Mouse (Mus musculus) urinary bladder, adult 18-20 months (tissue): ENCODE measurements at regions not wholly inside any gene's neighbourhood (a gene's known extent, or its start where the extent isn't known, plus 50 kb on each side); places are given as distances from the start of the nearest gene placed in this dataset.

Experiments used
- DNase-seq, 2 experiments: peaks; one replicate each; pipeline ENCODE4 v3.0.0; 2022; ENCODE audit warnings: low spot score in 2 of 2, mixed read lengths in 2 of 2

DNA sequence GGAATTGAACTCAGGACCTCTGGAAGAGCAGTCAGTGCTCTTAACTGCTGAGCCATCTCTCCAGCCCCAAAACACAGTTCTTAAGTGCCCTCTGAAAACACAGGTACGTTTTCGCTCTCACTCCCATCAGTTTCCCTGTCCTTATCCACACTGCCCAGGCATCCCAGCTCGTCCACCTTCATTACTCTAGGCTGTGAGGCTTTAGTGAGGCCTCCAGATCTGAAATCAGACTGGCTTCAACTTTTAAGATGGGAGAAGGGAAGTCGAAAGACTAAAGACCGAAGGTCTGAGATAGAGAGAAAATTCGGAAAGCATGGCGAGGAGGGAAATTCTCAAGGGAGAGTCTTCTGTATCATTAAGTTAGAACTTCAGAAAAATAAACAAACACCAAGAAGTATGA is 54.8 kb upstream of the Tet2 start:
- DNase-seq: no peak

DNA sequence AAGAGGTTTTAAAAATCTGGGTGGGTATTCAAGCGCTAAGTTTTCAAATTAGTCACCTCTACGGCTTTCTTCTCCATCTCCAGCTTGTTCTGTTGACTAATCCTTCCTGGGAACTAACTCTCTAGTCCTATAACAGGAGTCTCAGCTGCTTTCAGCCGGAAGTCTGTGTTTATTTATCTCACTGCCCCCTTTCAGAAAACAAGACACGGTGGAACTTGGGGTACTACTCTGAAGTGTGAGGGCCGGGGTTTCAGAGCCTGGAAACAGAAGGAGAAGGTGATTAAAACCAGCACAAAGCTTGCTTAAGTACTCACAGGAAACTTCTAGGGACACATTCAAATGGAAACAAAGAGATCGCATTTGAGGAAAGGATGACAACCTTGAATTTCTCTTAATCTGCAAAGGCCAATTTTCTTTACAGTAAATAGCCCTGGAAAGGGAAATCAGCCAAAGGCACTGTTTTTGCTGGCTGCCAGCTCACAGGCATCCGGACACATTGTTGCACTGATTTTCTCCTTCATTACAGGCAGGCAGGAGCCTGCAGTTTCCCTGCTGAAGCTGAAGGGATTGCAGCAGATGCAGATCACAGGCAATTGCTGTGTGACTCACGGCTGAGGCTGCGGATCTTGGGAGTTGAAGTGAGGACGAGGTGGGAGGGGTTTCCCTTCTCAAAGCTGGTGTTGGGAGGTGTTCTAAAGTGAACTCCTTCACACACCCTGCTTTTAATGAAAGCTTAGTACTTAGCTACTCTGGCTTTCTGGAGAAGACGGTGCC is 55.7 kb upstream of the Tet2 start:
- peak; percentile 44 to 69 for DNase-seq

DNA sequence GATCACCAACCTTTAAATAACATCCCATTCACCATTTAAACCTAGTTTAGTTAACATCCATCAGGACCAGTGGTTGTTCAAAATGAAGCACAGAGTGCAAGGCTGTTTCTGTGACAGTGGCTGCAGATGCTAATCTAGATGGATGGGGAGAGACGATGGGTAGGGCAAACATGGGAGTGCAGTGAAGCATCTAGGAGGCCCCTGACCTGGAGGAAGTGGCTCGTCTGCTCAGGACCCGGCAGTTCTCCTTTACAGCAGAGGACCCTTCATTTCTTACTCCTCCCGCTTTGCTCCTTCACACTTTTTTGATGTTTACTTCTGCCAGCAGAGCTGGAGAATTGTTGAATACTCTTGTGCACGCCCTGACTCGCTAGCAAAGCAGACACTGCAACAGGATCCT is 60.5 kb upstream of the Tet2 start:
- no peak for DNase-seq

DNA sequence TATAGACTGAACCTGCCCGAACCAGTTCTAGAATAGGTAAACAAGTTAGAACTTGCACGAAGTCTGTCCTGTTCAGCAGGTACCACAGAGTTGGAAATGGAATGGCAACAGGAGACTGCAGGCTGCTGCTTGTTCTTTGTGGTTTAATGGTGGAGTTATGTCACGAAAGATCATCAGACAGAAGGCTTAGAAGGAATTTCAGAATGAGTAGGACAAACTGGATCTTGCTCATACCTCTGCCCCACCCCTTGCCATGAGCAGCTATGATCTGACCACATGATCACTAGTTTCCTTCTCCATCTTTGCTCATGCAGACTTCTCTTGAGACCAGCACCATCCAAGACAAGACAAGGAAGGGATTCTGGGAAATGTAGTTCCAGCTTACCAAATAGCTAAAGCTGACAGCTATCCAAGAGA is 63.9 kb upstream of the Tet2 start:
- DNase-seq: peak in 1 of 2 experiments; percentile 47

DNA sequence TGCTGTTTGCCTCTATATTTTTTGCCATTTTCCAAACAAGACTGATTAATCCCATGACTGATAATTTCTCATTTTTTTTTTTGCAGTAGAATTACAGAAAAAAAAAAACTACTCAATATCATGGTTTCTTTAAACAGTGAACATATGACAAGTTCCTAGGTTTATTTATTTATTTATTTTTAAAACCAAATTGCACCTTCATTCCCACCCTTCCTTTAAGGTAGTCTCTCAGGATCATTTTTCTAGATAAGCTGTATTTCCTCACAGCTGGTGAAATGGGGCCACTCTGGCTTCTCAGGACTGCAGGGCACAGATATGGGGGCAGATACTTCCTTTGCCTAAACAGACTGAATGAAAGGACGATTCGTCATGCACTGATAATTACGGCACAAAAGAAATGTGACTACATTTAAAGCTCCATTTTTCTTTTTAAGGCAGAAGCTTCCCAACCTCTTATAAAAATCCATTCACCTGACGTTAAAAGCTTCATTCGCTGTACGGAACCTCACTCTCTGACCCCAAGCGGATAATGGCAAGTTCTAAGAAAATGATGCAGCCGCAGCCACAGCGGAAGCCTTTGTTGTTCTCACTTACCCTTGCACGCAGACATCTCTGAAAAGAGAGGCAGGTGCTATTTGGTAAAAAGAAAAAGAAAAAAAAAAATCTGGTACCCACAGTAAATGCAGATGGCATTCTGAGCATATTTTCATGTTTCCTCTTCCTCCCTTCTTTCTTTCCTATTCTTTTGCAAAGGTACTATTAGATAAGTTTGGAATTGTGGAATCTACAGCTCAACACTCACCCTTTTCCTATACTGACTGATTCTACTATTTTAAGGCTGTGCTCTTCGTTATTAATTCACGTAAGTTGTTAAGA is 69.1 kb upstream of the Tet2 start:
- DNase-seq: no peak

DNA sequence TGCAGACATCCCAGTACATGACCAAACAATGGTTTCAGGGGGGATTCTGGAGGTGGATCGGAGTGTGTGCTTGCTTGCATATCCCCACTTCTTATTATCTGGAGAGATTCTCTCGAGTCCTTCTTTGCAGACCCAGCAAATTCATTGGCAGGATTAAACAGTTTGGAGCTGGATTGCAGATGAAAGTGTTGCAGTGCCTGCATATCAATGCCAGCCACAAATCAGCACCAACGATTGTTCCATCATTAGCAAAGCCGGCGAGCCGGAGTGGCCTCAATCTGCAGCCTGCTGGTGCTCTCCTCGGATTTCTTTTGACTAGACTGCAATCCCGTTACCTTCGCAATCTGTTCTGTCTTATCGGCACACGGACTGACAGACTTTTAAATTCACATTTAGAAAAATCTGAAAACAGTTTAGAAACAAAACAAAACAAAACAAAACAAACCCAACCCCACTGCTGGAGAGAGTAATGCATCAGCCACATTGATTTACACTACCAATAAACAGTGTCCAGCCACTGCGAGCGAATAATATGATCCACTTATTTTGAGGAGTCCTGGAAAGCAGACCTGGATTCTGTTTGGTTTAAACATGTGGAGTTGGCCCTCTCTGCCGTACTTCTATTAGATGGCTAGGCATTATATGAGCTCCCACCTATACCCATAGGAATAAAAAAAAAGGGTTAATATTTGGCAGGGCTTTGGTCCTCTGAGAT is 69.9 kb upstream of the Tet2 start:
- no peak for DNase-seq

DNA sequence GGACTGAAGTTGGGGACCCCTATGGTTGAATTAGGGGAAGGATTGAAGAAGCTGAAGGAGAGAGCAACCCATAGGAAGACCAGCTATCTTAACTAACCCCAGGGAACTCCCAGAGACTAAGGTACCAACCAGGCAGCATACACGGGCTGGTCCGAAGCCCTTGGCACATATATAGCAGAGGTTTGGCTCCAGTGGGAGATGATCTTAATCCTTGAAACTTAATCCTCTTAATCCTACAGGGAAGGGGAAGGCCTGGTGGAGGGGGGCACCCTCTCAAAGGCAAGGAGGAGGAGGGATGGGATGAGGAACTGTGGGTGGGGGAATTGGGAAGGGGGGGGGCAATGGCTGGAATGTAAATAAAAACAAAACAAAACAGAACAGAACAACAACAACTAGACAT is 72.1 kb upstream of the Tet2 start:
- no peak for DNase-seq

DNA sequence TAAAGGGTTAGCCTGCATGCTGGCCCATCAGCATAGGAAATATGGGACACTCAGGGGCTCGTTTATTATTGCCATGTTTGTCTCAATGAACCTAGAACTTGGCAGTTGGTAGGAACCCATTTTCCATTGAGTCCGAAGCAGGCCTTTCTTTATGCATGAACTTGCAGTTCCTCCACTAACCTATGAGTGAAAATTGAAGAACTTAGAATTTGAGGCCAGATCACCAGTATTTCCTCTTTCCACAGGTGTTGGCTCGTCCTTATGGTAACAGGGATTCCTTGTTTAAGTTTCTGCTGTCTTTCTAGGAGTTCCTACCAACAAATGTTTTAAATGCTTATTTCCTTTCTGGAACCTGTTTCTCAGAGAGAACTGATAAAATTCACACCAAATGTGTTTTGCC is 73.6 kb upstream of the Tet2 start:
- DNase-seq: no peak

DNA sequence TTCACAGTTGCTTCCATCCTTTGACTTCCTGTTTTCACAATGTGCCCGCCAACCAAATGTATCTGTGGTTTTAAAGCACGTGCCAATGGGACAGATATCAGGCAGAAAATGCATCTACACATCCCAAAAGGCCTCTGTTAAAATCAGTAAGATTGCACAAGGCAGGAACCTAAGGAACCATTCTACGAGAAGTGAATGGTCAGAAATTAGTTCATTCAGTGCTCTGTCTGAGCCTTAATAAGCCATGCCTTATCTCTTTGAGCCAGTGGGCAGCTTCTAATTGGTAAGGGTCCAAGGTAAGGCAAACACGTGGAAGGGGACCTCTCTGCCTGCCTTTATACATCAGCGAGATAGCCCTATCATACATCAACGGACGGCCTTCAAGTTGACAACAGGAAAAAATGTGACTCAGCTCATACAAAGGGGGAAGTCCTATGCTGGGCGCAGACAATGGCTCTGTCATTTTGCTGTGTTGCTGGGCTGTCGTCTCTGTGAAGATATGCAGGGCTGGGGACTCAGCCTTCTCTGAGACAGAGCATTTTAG is 78.3 kb upstream of the Tet2 start:
- DNase-seq: no peak

DNA sequence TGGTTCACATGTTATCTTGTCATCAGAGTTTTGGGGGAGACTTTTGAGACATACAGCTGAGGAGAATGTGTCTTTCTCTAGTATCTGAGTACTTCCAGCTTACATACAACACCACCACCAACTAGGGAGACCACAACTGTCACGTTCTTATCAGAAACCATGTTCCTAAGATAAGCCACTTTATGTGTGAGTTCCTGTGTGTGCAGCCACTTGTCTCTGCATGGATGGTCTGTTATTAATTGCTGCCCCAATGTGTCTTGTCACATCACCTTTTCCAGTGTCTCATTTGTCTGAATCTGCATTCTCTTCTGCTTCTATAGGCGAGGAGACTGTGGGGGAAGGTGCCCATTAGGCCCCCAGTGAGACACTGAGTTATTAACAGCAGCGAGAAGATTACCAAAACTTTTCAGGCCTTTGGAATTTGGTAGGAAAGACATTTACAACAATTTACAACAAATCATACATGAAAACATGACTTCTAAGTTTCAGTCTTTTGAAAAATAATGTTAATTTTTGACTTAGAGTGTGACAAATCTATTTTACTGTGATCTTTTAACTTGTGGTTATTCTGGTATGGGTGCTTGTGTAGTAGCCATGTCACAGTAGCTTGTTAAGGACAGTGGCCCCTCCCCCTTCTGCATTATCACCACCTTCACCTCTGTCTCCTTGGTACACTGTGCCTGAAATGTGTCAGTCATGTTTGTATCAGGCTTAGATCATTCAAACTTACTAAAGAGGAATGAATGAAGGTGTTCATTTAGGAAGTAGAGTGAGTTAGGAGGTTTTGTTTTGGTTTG is 79.3 kb upstream of the Tet2 start:
- no peak for DNase-seq

DNA sequence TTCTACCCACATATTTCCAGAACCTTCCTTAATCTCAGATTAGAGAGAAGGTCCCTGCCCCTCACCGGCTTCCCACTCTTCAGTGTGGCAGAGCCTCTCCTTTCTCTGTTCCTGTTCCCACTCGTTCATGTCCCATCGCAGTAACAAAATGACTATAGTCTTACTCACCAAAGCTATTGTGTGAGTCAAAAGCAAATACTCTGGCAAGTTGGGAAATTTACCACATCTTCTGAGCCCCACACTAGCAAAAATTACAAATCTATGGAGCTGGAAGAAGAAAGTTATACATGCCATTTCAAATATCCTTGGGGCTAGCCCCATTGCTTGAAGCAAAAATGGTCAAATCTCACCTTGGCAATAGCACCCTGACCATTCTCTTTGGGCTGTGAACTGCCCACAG is 80.1 kb upstream of the Tet2 start:
- no peak for DNase-seq

DNA sequence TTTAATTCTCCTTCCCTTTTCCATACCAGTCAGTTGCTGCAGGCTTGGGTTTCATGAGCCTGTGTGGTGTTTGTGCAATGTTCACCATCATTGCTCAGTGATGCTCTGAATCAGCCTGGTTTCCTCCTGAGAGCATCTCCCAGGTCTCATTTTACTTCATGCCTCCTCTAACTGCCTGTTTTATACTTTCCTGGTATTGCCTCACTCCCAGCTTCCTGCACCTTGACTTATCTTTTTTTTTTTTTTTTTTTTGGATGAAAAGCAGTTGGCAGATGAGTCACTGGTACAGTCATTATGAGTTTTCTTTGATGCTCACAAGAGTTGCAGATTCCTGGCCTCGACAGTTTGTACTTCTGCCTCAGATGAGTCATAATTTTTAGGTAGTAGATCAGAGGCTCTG is 81.5 kb upstream of the Tet2 start:
- DNase-seq: no peak

DNA sequence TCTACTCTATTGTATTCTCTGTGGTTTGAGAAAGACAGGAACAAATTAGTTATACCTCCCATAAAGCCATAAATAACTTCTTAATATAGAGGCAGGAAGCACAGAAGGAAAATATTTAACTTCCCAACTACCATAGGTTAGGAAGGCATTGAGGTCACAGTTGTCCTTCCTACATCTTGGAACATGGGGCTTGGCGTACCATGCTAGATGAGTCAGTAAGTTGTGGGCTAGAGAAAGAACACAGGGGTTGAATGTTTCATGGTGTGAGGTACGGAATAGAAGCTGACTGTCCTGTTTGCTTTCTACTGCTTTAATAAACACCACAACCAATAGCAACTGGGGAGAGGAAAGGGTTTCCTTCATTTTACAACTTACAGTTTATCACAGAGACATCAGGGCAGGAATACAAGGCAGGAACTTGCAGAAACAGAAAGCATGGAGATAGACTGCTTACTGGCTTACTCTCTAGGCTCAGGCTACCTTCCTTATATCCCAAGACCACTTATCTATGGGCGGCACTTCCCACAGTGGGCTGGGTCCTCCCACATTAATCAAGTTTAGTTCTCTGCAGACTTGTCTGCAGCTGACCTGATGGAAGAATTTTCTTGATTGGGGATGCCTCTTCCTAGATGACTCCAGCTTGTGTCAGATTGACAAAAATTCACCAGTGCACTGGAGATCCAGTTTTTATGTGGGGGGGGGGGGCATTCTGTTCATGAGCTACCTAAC is 82.3 kb upstream of the Tet2 start:
- no peak for DNase-seq

DNA sequence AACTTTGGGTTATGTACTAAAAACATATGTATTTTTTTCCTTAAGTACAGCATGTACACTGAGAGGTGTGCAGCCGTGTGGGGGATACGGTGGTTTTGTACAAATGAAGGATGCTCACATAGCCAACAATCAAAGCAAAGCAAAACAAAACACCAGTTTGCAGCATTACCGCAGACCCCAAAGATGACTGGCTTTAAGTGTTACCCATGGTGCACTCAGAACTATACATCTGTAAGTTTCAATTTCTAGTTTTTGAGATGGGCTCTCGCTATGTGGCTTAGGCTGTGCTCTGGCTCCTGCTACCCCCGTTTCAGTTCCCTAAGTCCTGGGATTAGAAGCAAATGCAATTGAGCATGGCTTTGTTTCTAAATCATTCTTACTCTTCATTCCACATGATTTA is 89.4 kb upstream of the Tet2 start:
- no peak for DNase-seq

DNA sequence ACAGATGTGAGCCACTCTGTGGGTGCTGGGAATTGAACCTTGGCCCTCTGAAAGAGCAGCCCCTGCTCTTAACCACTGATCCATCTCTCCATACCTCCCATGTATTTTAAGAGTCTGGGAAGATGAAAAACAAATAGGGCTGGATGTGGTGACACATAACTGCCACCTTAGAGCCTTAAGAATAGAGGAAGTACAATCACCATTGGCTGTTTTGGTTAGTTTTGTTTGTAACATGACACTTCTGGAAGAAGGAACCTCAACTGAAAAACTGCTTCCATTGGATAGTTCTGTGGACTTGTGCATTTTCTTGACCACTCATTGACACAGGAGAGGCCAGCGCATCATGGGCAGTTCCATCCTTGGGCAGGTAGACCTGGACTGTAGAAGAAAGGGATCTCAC is 100.7 kb upstream of the Tet2 start:
- no peak for DNase-seq

DNA sequence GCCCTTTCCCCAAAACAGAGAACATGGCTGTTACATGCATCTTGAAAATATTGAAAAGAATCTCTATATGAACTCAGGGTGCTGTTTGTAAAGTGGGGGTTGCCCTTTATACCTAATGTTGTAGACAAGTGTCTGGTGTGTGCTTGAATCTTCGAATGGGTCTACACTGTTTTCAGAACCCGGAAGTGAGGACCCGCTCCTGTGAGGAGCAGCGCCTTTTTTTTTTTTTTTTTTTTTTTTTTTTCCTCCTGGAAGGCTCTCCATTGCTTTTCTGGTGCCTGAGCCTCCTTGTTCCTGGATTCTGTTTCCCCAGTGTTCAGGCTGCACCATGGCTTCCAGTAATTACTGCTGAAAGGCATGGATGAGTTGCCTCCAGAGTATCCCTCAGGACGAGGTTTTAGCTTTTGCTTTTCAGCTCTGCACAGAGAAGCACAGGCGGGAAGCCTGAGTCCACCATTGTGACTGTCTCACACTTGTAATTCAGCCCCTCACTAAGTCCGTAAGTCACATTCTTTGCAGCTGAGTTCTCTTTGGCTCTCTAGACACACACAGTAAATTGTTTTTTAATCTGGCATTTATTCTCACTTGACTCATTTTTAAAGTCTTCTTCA is 101.6 kb upstream of the Tet2 start:
- no peak for DNase-seq

DNA sequence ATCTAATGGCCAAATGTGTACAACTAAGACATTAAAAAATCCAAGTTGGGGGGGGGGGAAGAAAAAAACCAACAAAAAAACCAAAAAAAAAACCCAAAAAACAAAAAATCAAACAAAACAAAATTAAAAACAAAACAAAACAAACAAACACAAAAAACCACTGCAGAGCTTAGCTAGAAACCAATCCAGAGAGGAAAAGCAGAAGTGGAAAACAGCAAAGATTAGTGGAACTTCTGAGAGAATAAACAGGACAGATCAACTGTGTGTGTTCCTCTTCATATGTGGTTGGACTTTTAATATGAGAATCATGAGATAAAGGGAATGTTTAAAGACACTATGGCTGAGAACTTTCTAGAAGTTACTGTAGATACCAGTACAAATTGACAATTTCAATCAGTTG is 105.1 kb upstream of the Tet2 start:
- no peak for DNase-seq

DNA sequence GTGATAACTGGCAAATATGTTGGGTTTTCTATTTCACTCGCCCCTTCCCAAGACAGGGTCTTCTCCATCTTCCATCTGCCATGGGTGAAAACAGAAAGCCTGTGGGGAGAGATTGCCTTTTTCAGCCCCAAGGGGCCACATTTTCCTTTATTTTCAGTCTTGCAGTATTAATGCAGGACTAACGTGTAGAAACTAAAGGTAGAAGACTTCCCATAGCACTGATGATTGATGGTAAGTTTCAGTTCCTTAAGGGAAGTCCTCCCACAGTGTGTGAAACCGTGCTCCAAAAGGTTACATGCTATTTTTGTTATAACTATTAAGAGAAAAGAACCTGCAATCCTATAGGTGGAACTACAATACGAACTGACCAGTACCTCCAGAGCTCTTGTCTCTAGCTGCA is 107.1 kb upstream of the Tet2 start:
- DNase-seq: no peak

DNA sequence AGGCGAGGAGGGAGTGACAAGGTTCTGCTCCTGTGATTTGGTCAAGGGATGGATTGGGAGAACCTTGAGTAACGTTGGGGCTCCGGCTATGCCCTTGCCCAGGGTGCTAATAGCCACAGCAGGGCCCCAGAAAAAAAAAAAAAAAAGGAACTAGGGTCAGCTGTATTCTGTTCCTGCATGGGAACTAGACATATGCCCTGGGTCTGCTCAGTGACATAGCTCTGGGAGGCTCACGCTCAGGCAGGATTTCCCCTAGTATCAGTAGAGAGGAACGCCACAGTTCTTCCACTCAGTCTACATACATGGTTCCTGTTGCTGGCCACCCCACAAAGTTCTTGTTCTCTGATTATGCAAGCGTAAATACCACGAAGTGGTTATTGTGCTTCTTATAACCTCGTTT is 114.8 kb upstream of the Tet2 start:
- no peak for DNase-seq

DNA sequence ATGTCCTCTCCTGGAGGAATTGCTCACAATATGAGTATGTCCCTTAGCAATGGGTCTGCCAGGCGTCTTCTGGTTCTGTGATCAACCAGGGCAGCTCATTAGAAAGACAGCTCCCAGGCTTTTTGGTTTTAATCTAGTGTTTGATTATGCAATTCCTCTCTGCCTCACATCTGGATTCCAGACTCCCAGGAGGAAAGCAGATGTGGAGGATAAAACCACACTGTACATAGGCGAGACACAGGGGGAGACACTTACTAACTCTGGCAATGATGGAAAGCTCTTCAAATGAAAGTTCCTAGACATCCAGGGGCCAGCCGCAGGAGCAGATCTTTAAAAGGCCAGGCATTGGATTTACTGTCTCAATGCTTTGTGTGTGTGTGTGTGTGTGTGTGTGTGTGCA is 116.4 kb upstream of the Tet2 start:
- DNase-seq: no peak
